Mouse (Mus musculus) hindbrain, embryonic 11.5 days (tissue): Measurements from ENCODE around the gene Wdr1. TPM values are rescaled to one million over a fixed set of nuclear protein-coding genes. Genes with fewer than 3 reads are reported as not detected.

Experiments
- ATAC-seq: fragments of 200-750 bp; cut with Nextera tagmentation; 2 replicates; pipeline ENCODE4 v1.8.0; 2017; ENCODE audit warnings: mild to moderate bottlenecking, moderate TSS enrichment, moderate library complexity; ENCODE audit not compliant: low FRiP score
- DNase-seq: peaks from one replicate; pipeline ENCODE4 v3.0.0-alpha.2; 2015; ENCODE audit warnings: low spot score
- H3K27ac ChIP-seq: fragments of 300-500 bp; sonication (generic); 2 replicates; pipeline ENCODE4 v1.5.1; 2014; ENCODE audit warnings: mild to moderate bottlenecking, low read depth, low read length
- H3K27me3 ChIP-seq: fragments of 300-500 bp; sonication (generic); 2 replicates; pipeline ENCODE4 v1.6.1; 2014; ENCODE audit warnings: mild to moderate bottlenecking, low read length, moderate library complexity, mixed read lengths; ENCODE audit not compliant: control insufficient read depth, insufficient read depth
- H3K36me3 ChIP-seq: fragments of 300-500 bp; sonication (generic); 2 replicates; pipeline ENCODE4 v1.6.1; 2014; ENCODE audit warnings: mild to moderate bottlenecking, low read length, moderate library complexity, mixed read lengths; ENCODE audit not compliant: control insufficient read depth, insufficient read depth
- H3K4me1 ChIP-seq: fragments of 300-500 bp; sonication (generic); replicated peaks from 2 replicates; pipeline ENCODE4 v1.6.1; 2014; ENCODE audit warnings: low read length, mixed read lengths; ENCODE audit not compliant: control insufficient read depth, insufficient read depth
- H3K4me2 ChIP-seq: fragments of 300-500 bp; sonication (generic); replicated peaks from 2 replicates; pipeline ENCODE4 v1.6.1; 2014; ENCODE audit warnings: mild to moderate bottlenecking, low read depth, low read length
- H3K4me3 ChIP-seq: fragments of 300-500 bp; sonication (generic); 2 replicates; pipeline ENCODE4 v1.5.1; 2014; ENCODE audit warnings: low read depth, low read length
- H3K9ac ChIP-seq: fragments of 300-500 bp; sonication (generic); 2 replicates; pipeline ENCODE4 v1.6.1; 2014; ENCODE audit warnings: low read depth, low read length
- H3K9me3 ChIP-seq: fragments of 300-500 bp; sonication (generic); 2 replicates; pipeline ENCODE4 v1.6.1; 2016; ENCODE audit warnings: low read length; ENCODE audit not compliant: control insufficient read depth
- WGBS: fragments of 180-500 bp; shearing (Covaris S2); extraction: QIAGEN DNeasy Blood & Tissue Kit; methylation state at CpG from one replicate; pipeline ENCODE4 v1.1.7; 2014; 5-methylcytosine and 5-hydroxymethylcytosine counted together
- polyA plus RNA-seq: library from polyadenylated mRNA; unstranded; fragments of >200 nt; fragmentation: Nextera tagmentation; extraction: Ambion mirVana; gene quantifications from 2 replicates; pipeline ENCODE4 v1.2.1, GENCODE M21; 2014

Wdr1 gene
- polyA plus RNA-seq, 1 experiment from 2014 or later = 169 TPM

DNA sequence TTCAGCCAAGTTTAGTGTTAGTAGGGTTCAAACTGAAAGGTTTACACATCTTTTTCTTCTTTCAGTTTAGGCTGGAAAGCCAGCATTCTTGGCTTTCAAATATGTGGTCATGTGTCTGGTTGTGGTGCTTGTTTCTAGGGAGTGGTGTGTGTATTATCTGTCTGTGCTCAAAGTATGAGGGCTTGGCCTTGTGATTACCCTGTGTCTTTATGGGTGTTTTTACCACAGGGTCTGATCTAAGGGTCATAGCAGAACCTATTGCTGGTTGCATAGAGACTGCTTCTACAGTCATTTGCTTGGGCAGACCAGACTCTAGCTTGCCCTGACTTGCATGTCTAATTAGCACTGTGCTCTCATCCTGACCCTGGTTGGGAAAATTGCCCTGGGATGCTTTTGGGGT lies 5.6 kb upstream of the Wdr1 start:
- no peak for ATAC-seq
- H3K4me1 ChIP-seq = no peaks in the 10 kb centered on the region
- no peaks in the 10 kb centered on the region for H3K36me3 ChIP-seq
- no peaks in the 10 kb centered on the region for H3K27me3 ChIP-seq
- no peak for DNase-seq
- no peak overlapping the region for H3K9ac ChIP-seq
- H3K9me3 ChIP-seq = no peaks in the 10 kb centered on the region
- H3K4me2 ChIP-seq = no peak overlapping the region
- H3K27ac ChIP-seq = no peak overlapping the region
- H3K4me3 ChIP-seq = no peak overlapping the region

DNA sequence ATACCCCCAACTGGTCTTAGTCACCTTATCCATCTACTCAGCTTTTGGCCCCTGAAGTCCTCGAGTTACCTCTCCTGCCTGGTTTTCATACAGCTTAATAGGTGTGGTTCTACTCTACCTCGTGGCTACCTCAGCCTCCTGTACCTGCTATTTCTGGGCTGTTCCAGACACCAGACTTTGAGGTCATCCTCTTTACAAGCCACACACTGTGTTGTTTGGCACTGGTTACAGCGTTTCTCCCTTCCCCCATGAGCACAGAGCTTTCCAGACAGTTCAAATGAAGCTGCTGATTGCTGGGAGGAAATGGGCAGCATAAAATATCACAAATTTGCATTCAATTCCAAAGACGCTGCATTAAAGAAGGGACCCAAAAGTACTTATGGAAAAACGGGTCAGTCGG lies 1.8 kb upstream of the Wdr1 start:
- H3K4me1 ChIP-seq = peaks cover 6% of the 10 kb centered on the region
- ATAC-seq (no peak), DNase-seq (no peak)
- H3K27me3 ChIP-seq = no peaks in the 10 kb centered on the region
- H3K27ac ChIP-seq = no peak overlapping the region
- no peak overlapping the region for H3K4me2 ChIP-seq
- H3K9ac ChIP-seq = no peak overlapping the region
- no peak overlapping the region for H3K4me3 ChIP-seq
- no peaks in the 10 kb centered on the region for H3K9me3 ChIP-seq
- WGBS = 80% methylated on average over 6 of the region's 6 CpGs
- no peaks in the 10 kb centered on the region for H3K36me3 ChIP-seq

DNA sequence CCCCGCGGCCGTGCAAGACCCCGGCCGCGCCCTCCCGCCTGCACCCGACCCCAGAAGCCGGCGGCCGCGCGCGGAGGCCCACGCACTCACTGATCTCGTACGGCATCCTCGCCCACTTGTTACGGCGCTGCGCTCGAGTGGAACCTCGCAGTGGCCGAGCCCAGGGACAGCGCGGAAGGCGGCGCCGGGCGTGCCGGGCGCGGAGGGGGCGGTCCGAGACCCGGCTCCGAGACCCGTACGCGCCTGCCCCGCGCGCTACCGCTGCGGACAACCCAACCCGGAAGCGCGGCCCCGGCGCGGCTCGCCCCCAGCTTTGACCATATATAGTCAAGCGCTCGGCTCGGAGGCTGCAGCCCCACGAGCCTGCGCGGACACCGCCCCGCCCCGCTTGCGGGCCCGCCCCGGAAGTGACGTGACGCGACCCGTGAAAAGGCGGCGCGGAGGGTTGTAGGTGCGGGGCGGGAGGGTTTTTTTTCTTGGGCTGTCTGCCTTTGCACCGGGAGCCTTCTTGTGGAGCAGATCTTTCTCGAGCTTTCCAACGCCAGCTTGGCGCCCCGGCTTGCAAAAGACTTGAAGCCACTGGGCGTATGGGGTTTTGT lies 1.5 kb downstream of the Wdr1 start:
- DNase-seq (peak; percentile 99), ATAC-seq (peak; percentile 97)
- peaks cover 6% of the 10 kb centered on the region for H3K4me1 ChIP-seq
- peak overlapping the region; percentile 64 for H3K4me2 ChIP-seq
- no peaks in the 10 kb centered on the region for H3K9me3 ChIP-seq
- WGBS = 0% methylated on average over 63 of the region's 79 CpGs
- peak overlapping the region; percentile 85 for H3K27ac ChIP-seq
- peak overlapping the region; percentile 98 for H3K4me3 ChIP-seq
- H3K27me3 ChIP-seq = no peaks in the 10 kb centered on the region
- no peaks in the 10 kb centered on the region; the same call in 1 of the 2 replicates for H3K36me3 ChIP-seq
- peak overlapping the region; percentile 86 for H3K9ac ChIP-seq

DNA sequence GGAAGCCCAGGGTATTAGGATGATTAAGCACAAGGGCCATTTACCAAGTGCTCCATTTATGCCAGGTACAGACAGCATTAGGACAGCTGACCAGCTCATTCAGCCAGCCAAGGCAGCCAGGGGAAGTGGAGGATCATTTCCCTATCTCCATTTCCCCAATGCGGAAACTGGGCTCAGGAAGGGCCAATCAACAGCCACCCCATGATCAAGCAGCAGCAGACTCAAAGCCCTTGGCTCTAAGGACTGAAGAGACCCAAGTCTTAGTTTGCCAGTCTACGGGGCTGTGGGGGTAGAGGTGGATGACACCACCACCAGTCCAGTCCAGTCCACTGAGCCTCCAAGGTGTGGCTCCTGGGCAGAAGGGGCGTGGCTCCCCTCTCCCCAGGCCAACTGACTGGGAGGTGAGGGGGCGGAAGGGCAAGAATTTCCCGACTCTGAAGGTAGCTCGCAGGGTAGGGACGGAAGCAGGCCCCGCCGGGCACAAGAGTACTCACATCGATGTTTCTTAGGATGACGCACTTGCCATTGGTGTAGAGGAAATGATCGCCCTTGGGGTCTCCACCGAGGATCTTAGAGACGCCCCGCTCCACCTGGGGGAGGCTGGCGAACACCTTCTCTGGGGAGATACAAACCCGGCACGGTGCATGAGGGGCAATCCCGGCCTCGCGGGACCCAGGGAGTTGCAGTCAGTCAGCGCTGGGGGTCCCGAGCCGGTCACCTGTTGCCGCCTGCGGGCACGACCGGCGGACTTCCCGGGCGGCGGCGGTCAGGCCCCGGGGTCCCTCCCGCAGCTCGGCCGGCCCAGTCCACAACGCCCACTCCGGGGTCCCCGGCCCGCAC lies 2.2 kb downstream of the Wdr1 start:
- Histone ChIP-seq H3K4me1 (peaks cover 6% of the 10 kb centered on the region), H3K36me3 (peaks cover 3% of the 10 kb centered on the region; the same call in 1 of the 2 replicates), H3K9ac (peak overlapping the region; percentile 86), H3K9me3 (no peaks in the 10 kb centered on the region), H3K4me2 (peak overlapping the region; percentile 64), H3K27me3 (no peaks in the 10 kb centered on the region), H3K4me3 (peak overlapping the region; percentile 98), H3K27ac (peak overlapping the region; percentile 85)
- 1% methylated on average over 34 of the region's 41 CpGs for WGBS
- DNase-seq (peak; percentile 50), ATAC-seq (peak; percentile 58)

DNA sequence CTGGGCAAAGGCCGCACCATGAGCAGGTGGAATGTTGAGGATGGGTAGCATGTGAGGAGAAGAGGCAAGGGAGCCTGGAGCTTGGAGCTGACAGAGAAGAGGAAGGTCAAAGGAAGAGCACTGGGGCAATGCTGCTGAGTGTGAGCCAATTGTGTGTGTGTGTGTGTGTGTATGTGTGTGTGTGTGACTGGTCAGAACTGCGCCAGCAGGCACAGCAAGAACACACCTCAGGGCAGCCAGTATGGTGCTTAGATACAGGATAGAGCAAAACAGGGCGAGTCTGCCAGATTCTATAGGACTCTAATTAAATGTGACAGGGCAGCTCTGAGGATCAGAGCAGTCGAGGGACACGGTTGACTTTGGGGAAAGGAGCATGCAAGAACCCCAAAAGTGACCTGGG lies 4.2 kb downstream of the Wdr1 start:
- DNase-seq = no peak
- Histone ChIP-seq H3K9ac (no peak overlapping the region), H3K9me3 (no peaks in the 10 kb centered on the region), H3K4me3 (no peak overlapping the region), H3K4me1 (peaks cover 6% of the 10 kb centered on the region), H3K27ac (no peak overlapping the region), H3K4me2 (no peak overlapping the region), H3K36me3 (peaks cover 3% of the 10 kb centered on the region; the same call in 1 of the 2 replicates), H3K27me3 (no peaks in the 10 kb centered on the region)
- WGBS = 94% methylated on average over 5 of the region's 5 CpGs
- no peak for ATAC-seq

DNA sequence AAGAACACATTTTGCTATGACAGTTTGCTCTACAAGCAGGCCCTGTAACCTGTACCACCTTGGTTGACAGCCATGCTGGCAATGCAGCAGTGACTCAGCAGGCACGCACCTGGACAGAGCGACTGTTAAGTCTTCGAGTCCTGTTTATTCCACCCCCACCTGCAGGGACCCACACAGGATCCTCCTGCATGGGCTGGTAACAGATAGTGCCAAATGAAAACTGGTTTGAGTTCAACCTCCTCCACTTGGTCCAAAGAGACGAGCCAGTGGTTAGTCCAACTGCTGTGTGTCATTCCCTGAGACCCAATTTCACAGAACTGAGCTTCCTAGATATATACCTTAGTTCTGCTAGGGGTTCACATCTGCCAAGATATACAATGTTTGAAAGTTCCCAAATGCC lies 5.2 kb downstream of the Wdr1 start:
- peaks cover 3% of the 10 kb centered on the region; the same call in 1 of the 2 replicates for H3K36me3 ChIP-seq
- no peak for ATAC-seq

DNA sequence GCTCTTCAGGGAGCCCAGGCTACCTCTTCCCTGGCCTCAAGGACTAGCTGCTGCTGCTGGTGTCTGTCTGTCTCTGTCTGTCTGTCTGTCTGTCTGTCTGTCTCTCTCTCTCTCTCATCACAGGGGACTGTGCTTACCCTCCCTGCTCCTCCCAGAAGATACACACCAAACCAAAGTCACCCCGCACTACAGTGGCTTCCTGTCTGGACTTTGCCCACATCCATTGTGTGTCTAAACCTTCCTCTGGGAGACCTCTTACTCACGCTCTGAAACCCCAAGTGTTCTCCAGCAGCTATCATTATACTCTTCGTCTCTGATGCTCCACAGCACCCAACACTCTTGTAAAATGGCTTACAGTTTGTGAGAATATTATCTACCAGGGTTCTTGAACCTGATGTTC lies 6.6 kb downstream of the Wdr1 start:
- DNase-seq (no peak), ATAC-seq (no peak)
- H3K4me3 ChIP-seq = no peak overlapping the region
- no peak overlapping the region for H3K9ac ChIP-seq
- H3K4me1 ChIP-seq = peaks cover 4% of the 10 kb centered on the region; the same call in 1 of the 2 replicates
- no peak overlapping the region for H3K27ac ChIP-seq
- H3K36me3 ChIP-seq = peaks cover 3% of the 10 kb centered on the region; the same call in 1 of the 2 replicates
- no peak overlapping the region for H3K4me2 ChIP-seq
- H3K9me3 ChIP-seq = no peaks in the 10 kb centered on the region
- 87% methylated on average over 3 of the region's 3 CpGs for WGBS
- H3K27me3 ChIP-seq = no peaks in the 10 kb centered on the region

More for the DNA sequence above, 5.2 kb downstream of the Wdr1 start:
- H3K4me3 ChIP-seq = no peak overlapping the region
- peaks cover 6% of the 10 kb centered on the region for H3K4me1 ChIP-seq
- no peak overlapping the region for H3K4me2 ChIP-seq
- H3K9ac ChIP-seq = no peak overlapping the region
- no peak overlapping the region for H3K27ac ChIP-seq
- no peaks in the 10 kb centered on the region for H3K9me3 ChIP-seq
- H3K27me3 ChIP-seq = no peaks in the 10 kb centered on the region
- WGBS = 94% methylated on average over 4 of the region's 4 CpGs
- no peak for DNase-seq

DNA sequence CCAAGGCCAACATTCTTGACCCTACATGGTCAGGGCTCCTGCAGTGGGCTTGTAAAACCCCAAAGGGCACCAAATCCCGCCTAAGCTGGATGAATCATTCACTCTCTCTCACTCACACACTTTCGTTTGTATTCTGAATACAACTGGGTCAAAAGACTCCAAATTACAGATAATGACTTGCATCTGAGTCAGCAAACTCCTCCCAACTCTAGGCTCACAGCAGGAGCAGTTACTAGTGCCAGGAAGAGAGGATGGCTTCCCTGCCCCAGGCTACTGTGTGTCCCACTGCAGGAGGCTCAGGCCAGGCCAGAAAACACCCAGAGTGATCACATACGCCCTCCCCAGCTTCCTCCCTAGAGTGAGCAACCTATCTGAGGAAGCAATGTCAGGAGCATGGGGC lies 9.1 kb downstream of the Wdr1 start:
- DNase-seq = no peak
- Histone ChIP-seq H3K4me3 (no peak overlapping the region), H3K36me3 (peaks cover 6% of the 10 kb centered on the region; the same call in 1 of the 2 replicates), H3K27me3 (no peaks in the 10 kb centered on the region), H3K27ac (no peak overlapping the region), H3K9me3 (no peaks in the 10 kb centered on the region), H3K4me1 (no peaks in the 10 kb centered on the region), H3K9ac (no peak overlapping the region), H3K4me2 (no peak overlapping the region)
- WGBS = 53% methylated on average over 3 of the region's 3 CpGs
- no peak for ATAC-seq

DNA sequence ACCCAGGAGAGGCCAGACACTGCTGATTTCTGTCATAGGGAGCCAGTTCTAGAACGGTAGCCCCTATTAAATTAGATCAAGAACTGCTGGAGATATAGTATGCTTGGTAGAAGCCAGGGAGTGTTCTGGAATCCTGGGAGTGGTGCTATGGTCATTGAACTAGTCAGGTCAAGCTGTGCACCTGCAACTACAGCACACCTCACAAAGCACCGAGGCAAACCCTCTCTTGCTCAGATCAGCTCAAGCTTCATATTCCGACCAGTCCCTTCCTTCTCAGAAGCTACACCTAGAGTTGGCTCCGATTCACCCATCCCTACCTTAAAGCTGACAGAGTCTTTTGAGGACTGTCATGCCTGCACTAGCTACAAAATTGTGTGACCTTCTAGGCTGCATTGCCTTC lies 9.5 kb downstream of the Wdr1 start:
- no peak for DNase-seq
- Histone ChIP-seq H3K4me1 (no peaks in the 10 kb centered on the region), H3K4me2 (no peak overlapping the region), H3K36me3 (peaks cover 7% of the 10 kb centered on the region; the same call in 1 of the 2 replicates), H3K27ac (no peak overlapping the region), H3K27me3 (no peaks in the 10 kb centered on the region), H3K9ac (no peak overlapping the region), H3K4me3 (no peak overlapping the region), H3K9me3 (no peaks in the 10 kb centered on the region)
- WGBS = 93% methylated on average over 4 of the region's 4 CpGs
- no peak for ATAC-seq
